Mouse (Mus musculus) limb, embryonic 11.5 days (tissue): ENCODE data around the gene Rdh5. TPM values are rescaled to one million over a fixed set of nuclear protein-coding genes. Genes with fewer than 3 reads are reported as not detected.

Experiments used
- ATAC-seq: fragments of 200-750 bp; cut with Nextera tagmentation; 2 replicates; pipeline ENCODE4 v1.8.0; 2017; ENCODE audit warnings: low read depth; ENCODE audit not compliant: insufficient number of reproducible peaks, low FRiP score, low TSS enrichment
- DNase-seq: peaks from one replicate; pipeline ENCODE4 v3.0.0-alpha.2; 2015; ENCODE audit warnings: low spot score
- H3K27ac ChIP-seq: fragments of 300-500 bp; sonication (generic); replicated peaks from 2 replicates; pipeline ENCODE4 v1.5.1; 2014; ENCODE audit warnings: low read depth, mild to moderate bottlenecking, low read length
- H3K27me3 ChIP-seq: fragments of 300-500 bp; sonication (generic); 2 replicates; pipeline ENCODE4 v1.6.1; 2014; ENCODE audit warnings: mild to moderate bottlenecking, low read length, mixed read lengths; ENCODE audit not compliant: control insufficient read depth, insufficient read depth
- H3K36me3 ChIP-seq: fragments of 300-500 bp; sonication (generic); 2 replicates; pipeline ENCODE4 v1.6.1; 2014; ENCODE audit warnings: mild to moderate bottlenecking, low read length, moderate library complexity, mixed read lengths; ENCODE audit not compliant: control insufficient read depth, insufficient read depth
- H3K4me1 ChIP-seq: fragments of 300-500 bp; sonication (generic); 2 replicates; pipeline ENCODE4 v1.6.1; 2014; ENCODE audit warnings: low read length, mixed read lengths; ENCODE audit not compliant: control insufficient read depth, insufficient read depth
- H3K4me2 ChIP-seq: fragments of 300-500 bp; sonication (generic); 2 replicates; pipeline ENCODE4 v1.6.1; 2014; ENCODE audit warnings: low read depth, mild to moderate bottlenecking, moderate library complexity; ENCODE audit not compliant: severe bottlenecking
- H3K4me3 ChIP-seq: fragments of 300-500 bp; sonication (generic); 2 replicates; pipeline ENCODE4 v1.5.1; 2014; ENCODE audit warnings: low read depth, low read length
- H3K9ac ChIP-seq: fragments of 300-500 bp; sonication (generic); 2 replicates; pipeline ENCODE4 v1.6.1; 2014; ENCODE audit warnings: mild to moderate bottlenecking, low read length
- H3K9me3 ChIP-seq: fragments of 300-500 bp; sonication (generic); 2 replicates; pipeline ENCODE4 v1.6.1; 2016; ENCODE audit warnings: low read length; ENCODE audit not compliant: control insufficient read depth
- WGBS: fragments of 180-500 bp; shearing (Covaris S2); extraction: QIAGEN DNeasy Blood & Tissue Kit; methylation state at CpG from one replicate; pipeline ENCODE4 v1.1.7; 2014; 5-methylcytosine and 5-hydroxymethylcytosine counted together
- polyA plus RNA-seq: library from polyadenylated mRNA; unstranded; fragments of >200 nt; fragmentation: Nextera tagmentation; extraction: Ambion mirVana; gene quantifications from 2 replicates; pipeline ENCODE4 v1.2.1, GENCODE M21; 2014

The Rdh5 gene
- polyA plus RNA-seq, 1 experiment from 2014 or later = 7.7 TPM

DNA sequence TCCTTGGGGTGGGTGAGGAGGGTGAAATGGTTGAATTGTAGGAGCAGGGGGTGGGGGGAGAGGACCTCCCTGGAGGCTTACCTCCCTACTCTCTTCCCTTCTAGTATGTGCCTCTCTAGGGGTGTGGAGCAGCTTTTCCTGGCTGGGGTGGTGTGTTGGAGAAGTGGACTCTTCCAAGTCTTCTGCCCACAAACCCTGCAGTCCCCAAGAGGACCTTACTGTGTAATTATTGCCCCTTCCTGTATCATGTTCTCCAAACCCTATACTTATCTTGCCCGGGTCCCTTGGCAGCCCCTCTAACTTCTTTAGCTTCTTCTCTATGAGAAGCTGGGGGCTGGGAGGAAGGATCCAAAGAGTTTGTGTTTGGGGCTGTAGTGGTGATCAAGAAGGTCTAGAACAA lies 25.9 kb downstream of the Rdh5 start:
- no peak for DNase-seq
- no peak for ATAC-seq
- H3K4me2 ChIP-seq = no peak overlapping the region
- no peak overlapping the region for H3K27ac ChIP-seq
- WGBS = 40% methylated on average over 1 of the region's 1 CpGs
- no peaks in the 10 kb centered on the region for H3K4me1 ChIP-seq
- H3K4me3 ChIP-seq = no peak overlapping the region
- H3K9ac ChIP-seq = no peak overlapping the region
- no peaks in the 10 kb centered on the region for H3K9me3 ChIP-seq
- peaks cover 7% of the 10 kb centered on the region; the same call in 1 of the 2 replicates for H3K27me3 ChIP-seq
- H3K36me3 ChIP-seq = no peaks in the 10 kb centered on the region

DNA sequence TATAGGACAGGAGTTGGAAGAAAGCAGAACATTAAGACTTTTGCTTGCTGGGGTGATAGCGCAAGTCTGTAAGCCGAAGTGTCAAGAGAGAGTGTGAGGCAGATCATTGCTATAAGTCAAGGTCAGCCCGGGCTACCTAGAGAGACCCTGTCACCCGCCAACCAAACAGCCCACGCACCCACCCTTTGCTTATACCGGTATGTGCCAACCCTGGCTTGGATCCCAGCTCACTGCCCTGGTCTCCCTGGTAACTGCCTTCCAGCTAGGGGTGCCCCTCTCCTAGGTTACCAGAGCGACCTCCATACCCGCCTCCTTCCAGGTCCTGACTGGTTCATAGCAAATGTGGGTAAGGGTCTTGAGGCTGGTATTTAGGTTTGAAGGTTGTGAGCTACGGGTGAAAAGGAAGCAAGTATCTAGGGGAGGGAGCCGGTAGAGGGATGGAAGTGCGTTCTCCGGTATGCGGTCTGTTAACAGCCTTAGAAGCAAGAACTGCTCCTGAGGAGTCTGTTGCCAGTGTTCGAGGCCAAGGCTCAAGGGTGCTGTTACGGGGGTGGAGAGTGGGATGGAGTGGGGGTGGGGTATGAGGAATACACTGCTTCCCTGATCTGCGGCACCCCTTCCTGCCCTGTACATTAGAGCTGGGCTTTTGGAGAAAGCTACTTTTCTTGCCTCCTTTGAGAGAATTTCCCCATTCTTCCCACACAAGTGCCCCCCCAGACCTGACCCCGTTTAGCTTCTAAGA lies 26.6 kb downstream of the Rdh5 start:
- no peak for DNase-seq
- peak overlapping the region; percentile 7; the same call in 1 of the 2 replicates for H3K4me2 ChIP-seq
- 3% methylated on average over 17 of the region's 17 CpGs for WGBS

GRCm38 (mm10) chr10:128895437-128895836 lies 27.3 kb downstream of the Rdh5 start:
- H3K4me2 ChIP-seq = no peak overlapping the region
- no peaks in the 10 kb centered on the region for H3K9me3 ChIP-seq
- 0 out of 2 replicates have a peak overlapping the region, but pooled peaks have one; percentile 5 for H3K9ac ChIP-seq
- ATAC-seq (no peak), DNase-seq (peak; percentile 89)
- H3K27ac ChIP-seq = no peak overlapping the region
- 0% methylated on average over 9 of the region's 9 CpGs for WGBS
- H3K4me3 ChIP-seq = no peak overlapping the region
- H3K4me1 ChIP-seq = no peaks in the 10 kb centered on the region
- H3K27me3 ChIP-seq = peaks cover 7% of the 10 kb centered on the region; the same call in 1 of the 2 replicates
- no peaks in the 10 kb centered on the region for H3K36me3 ChIP-seq

More for the DNA sequence above, 26.6 kb downstream of the Rdh5 start:
- 0 out of 2 replicates have a peak overlapping the region, but pooled peaks have one; percentile 5 for H3K9ac ChIP-seq
- no peak overlapping the region for H3K27ac ChIP-seq
- no peak for ATAC-seq
- no peak overlapping the region; the same call in 1 of the 2 replicates for H3K4me3 ChIP-seq
- no peaks in the 10 kb centered on the region for H3K9me3 ChIP-seq
- H3K4me1 ChIP-seq = no peaks in the 10 kb centered on the region
- no peaks in the 10 kb centered on the region for H3K36me3 ChIP-seq
- H3K27me3 ChIP-seq = peaks cover 7% of the 10 kb centered on the region; the same call in 1 of the 2 replicates

DNA sequence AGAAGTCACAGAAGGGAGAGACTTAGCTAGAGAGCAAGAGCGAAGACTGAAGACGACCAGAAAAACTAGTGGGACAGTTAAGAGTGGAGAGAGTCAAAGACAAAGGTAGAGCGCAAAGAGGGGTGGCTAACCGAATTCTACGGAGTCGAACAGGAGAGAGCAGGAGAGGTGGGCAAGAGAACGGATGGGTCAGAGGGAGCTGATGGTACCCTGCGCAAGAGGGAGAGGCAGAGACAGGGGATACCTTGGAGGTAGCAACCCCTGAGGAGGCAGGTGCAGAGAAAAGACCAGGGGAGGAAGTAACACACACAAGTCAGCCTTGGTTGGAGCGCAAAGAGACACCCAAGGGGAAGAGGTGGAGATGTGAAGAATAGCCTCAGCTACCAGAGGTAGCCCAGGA lies 30.4 kb downstream of the Rdh5 start:
- H3K27ac ChIP-seq = peak overlapping the region; percentile 96
- no peaks in the 10 kb centered on the region for H3K9me3 ChIP-seq
- peaks cover 15% of the 10 kb centered on the region for H3K4me1 ChIP-seq
- WGBS = under 1% methylated on average over 9 of the region's 9 CpGs
- peaks cover 7% of the 10 kb centered on the region; the same call in 1 of the 2 replicates for H3K27me3 ChIP-seq
- H3K36me3 ChIP-seq = no peaks in the 10 kb centered on the region; the same call in 1 of the 2 replicates
- peak overlapping the region; percentile 89 for H3K4me3 ChIP-seq
- DNase-seq (peak; percentile 62), ATAC-seq (no peak)
- H3K4me2 ChIP-seq = peak overlapping the region; percentile 80
- H3K9ac ChIP-seq = peak overlapping the region; percentile 89

DNA sequence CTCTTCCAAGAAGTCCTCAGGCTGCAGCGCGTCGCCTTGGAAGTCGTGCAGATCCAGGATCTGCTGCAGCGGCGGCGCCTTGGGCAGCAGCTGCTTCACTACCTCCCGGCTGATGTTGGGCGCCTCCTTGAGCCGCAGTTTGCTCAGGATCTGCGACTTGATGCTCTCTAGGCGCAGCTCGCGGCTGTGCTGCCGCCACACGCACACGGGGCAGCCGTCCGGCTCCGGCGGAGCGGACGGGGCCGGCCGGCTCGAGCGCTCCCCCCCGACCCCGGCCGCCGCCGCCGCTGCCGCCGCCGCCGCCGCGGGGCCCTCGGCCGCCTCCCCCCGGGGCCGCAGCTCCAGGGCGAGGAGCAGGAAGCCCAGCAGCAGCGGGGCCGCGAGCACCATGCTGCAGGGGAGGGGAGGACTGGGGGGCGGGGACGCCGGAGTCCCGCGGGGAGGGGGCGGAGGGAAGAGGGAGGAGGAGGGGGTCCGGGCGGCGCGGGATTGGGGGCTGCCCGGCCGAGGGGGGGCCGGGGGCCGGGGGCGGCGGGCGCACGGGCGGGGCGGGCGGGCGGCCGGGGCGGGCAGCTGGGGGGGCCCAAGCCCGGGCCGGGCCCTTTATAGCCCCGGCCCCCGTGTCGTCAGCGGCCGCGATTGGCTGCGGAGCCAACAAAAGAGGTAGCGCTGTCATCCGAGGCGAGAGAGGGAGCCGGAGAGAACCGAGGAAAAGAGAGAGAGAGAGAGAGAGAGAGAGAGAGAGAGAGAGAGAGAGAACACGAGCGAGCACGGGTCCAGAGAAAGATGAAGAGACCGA lies 31.2 kb downstream of the Rdh5 start, which contains the start of gene Gdf11:
Gdf11 (minus strand) TSS at position 423 of the 799 bp plus-strand sequence.
- peak within 1 kb of the TSS; percentile 89 for H3K4me3 ChIP-seq
- under 1% methylated on average over 51 of the region's 89 CpGs for WGBS

GRCm38 (mm10) chr10:128890383-128891295 lies 32.0 kb downstream of the Rdh5 start:
- Histone ChIP-seq H3K4me2 (peak overlapping the region; percentile 80), H3K27ac (peak overlapping the region; percentile 96), H3K27me3 (no peaks in the 10 kb centered on the region), H3K9me3 (no peaks in the 10 kb centered on the region), H3K9ac (peak overlapping the region; percentile 89), H3K4me3 (peak overlapping the region; percentile 89), H3K36me3 (no peaks in the 10 kb centered on the region; the same call in 1 of the 2 replicates), H3K4me1 (peaks cover 15% of the 10 kb centered on the region)
- 0 out of 2 replicates have a peak, but pooled peaks have one; percentile 8 for ATAC-seq
- WGBS = under 1% methylated on average over 40 of the region's 40 CpGs
- DNase-seq = peak; percentile 56

More for the DNA sequence above, 31.2 kb downstream of the Rdh5 start, which contains the start of gene Gdf11:
- peak; percentile 61 for ATAC-seq
- H3K4me1 ChIP-seq = peaks cover 15% of the 10 kb centered on the region
- H3K36me3 ChIP-seq = no peaks in the 10 kb centered on the region; the same call in 1 of the 2 replicates
- H3K27ac ChIP-seq = peak within 1 kb of the TSS; percentile 96
- 0 out of 2 replicates have a peak, but pooled peaks cover 3% of the 10 kb centered on the region for H3K27me3 ChIP-seq
- H3K9me3 ChIP-seq = no peaks in the 10 kb centered on the region
- peak within 1 kb of the TSS; percentile 80 for H3K4me2 ChIP-seq
- H3K9ac ChIP-seq = peak within 1 kb of the TSS; percentile 89
- peak; percentile 85 for DNase-seq

- WGBS = 0% methylated on average over 2 of the region's 2 CpGs
- ATAC-seq = no peak
- peak overlapping the region; percentile 80 for H3K4me2 ChIP-seq
Measured at GRCm38 (mm10) chr10:128889846-128890245, 32.8 kb downstream of the Rdh5 start.

More at GRCm38 (mm10) chr10:128889846-128890245, 32.8 kb downstream of the Rdh5 start:
- H3K27ac ChIP-seq = peak overlapping the region; percentile 96
- H3K9me3 ChIP-seq = no peaks in the 10 kb centered on the region
- H3K4me1 ChIP-seq = peaks cover 15% of the 10 kb centered on the region
- H3K27me3 ChIP-seq = no peaks in the 10 kb centered on the region
- H3K9ac ChIP-seq = peak overlapping the region; percentile 89
- no peak for DNase-seq
- H3K4me3 ChIP-seq = peak overlapping the region; percentile 89
- H3K36me3 ChIP-seq = peaks cover 3% of the 10 kb centered on the region
